Mouse (Mus musculus): ENCODE data around the gene Dbx1. TPM values are rescaled to one million over a fixed set of nuclear protein-coding genes. Genes with fewer than 3 reads are reported as not detected.

The Dbx1 gene
- total RNA-seq, 4 experiments from 2014 or later = not detected

GRCm38 (mm10) chr7:49632391-49632790 is 4.3 kb downstream of the Dbx1 start:
- no peak for DNase-seq

GRCm38 (mm10) chr7:49631885-49632284 is 4.8 kb downstream of the Dbx1 start:
- DNase-seq = no peak

- no peak for DNase-seq
Observed at GRCm38 (mm10) chr7:49620160-49620559, 16.5 kb downstream of the Dbx1 start.

GRCm38 (mm10) chr7:49617087-49617486 is 19.6 kb downstream of the Dbx1 start:
- DNase-seq = no peak

- no peak for DNase-seq
Observed at GRCm38 (mm10) chr7:49616258-49616735, 20.4 kb downstream of the Dbx1 start.

GRCm38 (mm10) chr7:49604965-49605795 is 31.5 kb downstream of the Dbx1 start:
- peak; percentile 49 for DNase-seq

GRCm38 (mm10) chr7:49604244-49604643 is 32.4 kb downstream of the Dbx1 start:
- no peak for DNase-seq

- DNase-seq = peak; percentile 23
Observed at GRCm38 (mm10) chr7:49601191-49601975, 35.3 kb downstream of the Dbx1 start.

GRCm38 (mm10) chr7:49599950-49600349 is 36.7 kb downstream of the Dbx1 start:
- DNase-seq = no peak

GRCm38 (mm10) chr7:49598225-49598624 is 38.4 kb downstream of the Dbx1 start:
- no peak for DNase-seq

- DNase-seq = no peak
Observed at GRCm38 (mm10) chr7:49597776-49598175, 38.9 kb downstream of the Dbx1 start.

- DNase-seq = no peak
Observed at GRCm38 (mm10) chr7:49589635-49590034, 47.0 kb downstream of the Dbx1 start.

GRCm38 (mm10) chr7:49586530-49587120 is 50.0 kb downstream of the Dbx1 start:
- DNase-seq = no peak

GRCm38 (mm10) chr7:49583176-49583575 is 53.5 kb downstream of the Dbx1 start:
- DNase-seq = no peak

- no peak for DNase-seq
Observed at GRCm38 (mm10) chr7:49582551-49582950, 54.1 kb downstream of the Dbx1 start.

GRCm38 (mm10) chr7:49581951-49582350 is 54.7 kb downstream of the Dbx1 start:
- DNase-seq = no peak

Other genes with a start within 250 kb of the Dbx1 start
- 10 to 100 TPM; 47.5 to 55.6 (median 50.7) TPM for gene Htatip2, start 122.3 kb upstream of the Dbx1 start, total RNA-seq (2022)
- gene Prmt3, start 141.5 kb upstream of the Dbx1 start, total RNA-seq (2022) = 10 to 100 TPM; 35.2 to 53.3 (median 42.3) TPM